Mouse (Mus musculus) layer of hippocampus, postnatal 25 days (tissue): Measurements from ENCODE around the gene Crym. TPM values are rescaled to one million over a fixed set of nuclear protein-coding genes. Genes with fewer than 3 reads are reported as not detected.
A peak's percentile ranks its signal among the peaks of the same experiment; 100 is the strongest.

ENCODE experiments used
- DNase-seq, 2 experiments: peaks; one replicate each; pipeline ENCODE4 v3.0.0; 2022; ENCODE audit warnings: mixed read lengths in 2 of 2, low spot score in 1 of 2; ENCODE audit errors: extremely low spot score in 1 of 2
- total RNA-seq, 2 experiments: library from RNA; stranded (reverse); gene quantifications; 2 replicates each; pipeline ENCODE4 v1.2.3; 2021

Gene Crym
- 100 to 1,000 TPM; 283 to 337 TPM for total RNA-seq

DNA sequence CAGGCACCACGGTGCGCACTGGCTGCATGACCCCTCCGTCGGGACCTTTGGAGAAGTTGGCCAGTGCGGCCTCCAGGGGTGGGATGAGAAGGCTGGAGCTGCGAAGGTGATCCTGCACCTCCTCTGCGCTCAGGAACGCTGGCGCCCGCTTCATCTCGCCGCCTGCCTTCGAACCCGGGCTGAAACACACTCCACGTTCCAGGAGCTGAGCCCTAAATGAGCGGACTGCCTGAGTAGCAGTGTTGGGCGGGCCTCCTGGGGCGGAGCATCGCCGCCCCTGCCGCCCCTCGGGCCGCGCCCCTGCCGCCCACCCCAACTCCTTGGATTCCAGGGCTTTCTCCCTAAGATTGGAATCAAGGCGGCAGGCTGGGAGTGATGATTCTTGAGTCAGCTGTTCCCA lies at the start of gene Crym:
TSS of gene Crym (minus strand) at position 341 of the 400 bp plus-strand sequence.
- DNase-seq: peak; percentile 46 to 48

GRCm38 (mm10) chr7:120241092-120241491 lies 39.2 kb upstream of the Crym start:
- peak in 1 of 2 experiments; percentile 6 for DNase-seq

GRCm38 (mm10) chr7:120228541-120228940 lies 26.6 kb upstream of the Crym start:
- DNase-seq: no peak

- no peak for DNase-seq
Measured at GRCm38 (mm10) chr7:120205989-120206388, 4.1 kb upstream of the Crym start.

- peak; percentile 85 to 95 for DNase-seq
Measured at GRCm38 (mm10) chr7:120203789-120204188, 1.9 kb upstream of the Crym start, which contains the start of gene Abca14. Abca14 (plus strand) TSS chr7:120203961.

GRCm38 (mm10) chr7:120201231-120201744 lies 623 bp downstream of the Crym start:
- no peak for DNase-seq

- no peak for DNase-seq
Measured at GRCm38 (mm10) chr7:120195207-120195606, 6.7 kb downstream of the Crym start.

GRCm38 (mm10) chr7:120192816-120193215 lies 9.1 kb downstream of the Crym start:
- no peak for DNase-seq

GRCm38 (mm10) chr7:120192207-120192606 lies 9.7 kb downstream of the Crym start:
- no peak for DNase-seq

- DNase-seq: no peak
Measured at GRCm38 (mm10) chr7:120190150-120190665, 11.7 kb downstream of the Crym start.

GRCm38 (mm10) chr7:120189369-120190149 lies 12.4 kb downstream of the Crym start:
- DNase-seq: no peak

DNA sequence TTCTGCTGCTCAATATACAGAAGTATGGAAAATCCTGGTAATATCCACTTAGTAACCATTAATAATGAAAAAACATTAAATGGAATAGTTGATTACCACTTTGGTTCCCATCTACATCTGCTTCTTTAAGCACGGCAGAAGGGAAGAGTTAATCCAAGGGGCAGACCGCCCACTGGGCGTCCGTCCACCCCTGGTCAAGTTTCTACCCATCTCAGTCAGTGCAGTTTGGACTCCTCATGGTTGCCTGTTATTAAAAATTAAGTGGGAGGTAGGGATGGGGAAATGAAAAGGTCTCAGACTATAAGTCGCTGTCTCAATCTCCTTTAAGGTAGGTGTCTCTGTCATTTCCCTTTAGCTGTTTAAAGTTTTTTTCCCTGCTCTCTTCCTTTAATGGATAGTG lies 13.0 kb downstream of the Crym start:
- DNase-seq: no peak

- DNase-seq: no peak
Measured at GRCm38 (mm10) chr7:120182891-120183290, 19.0 kb downstream of the Crym start.

- no peak for DNase-seq
Measured at GRCm38 (mm10) chr7:120181401-120182230, 20.3 kb downstream of the Crym start.

DNA sequence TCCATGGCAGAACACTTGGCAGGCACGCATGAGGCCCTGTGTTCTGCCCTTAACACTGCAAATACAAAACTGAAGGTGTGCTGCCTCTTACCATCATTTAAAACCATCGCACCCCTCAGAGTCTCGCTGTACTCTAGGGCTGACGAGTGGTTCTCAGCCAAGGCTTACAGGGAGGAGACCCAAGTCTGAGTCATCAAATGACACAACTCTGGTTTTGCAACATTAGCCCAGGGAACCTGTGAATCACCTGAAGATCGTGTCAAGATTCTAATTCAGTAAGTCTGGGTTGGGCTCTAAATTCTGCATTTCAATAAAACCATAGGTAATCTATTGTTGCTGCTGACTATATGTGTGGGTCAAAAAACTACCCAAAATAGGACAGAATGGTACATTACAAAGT lies 21.4 kb downstream of the Crym start:
- no peak for DNase-seq

GRCm38 (mm10) chr7:120178935-120179334 lies 23.0 kb downstream of the Crym start:
- DNase-seq: no peak

GRCm38 (mm10) chr7:120177611-120178010 lies 24.3 kb downstream of the Crym start:
- no peak for DNase-seq

- no peak for DNase-seq
Measured at GRCm38 (mm10) chr7:120174723-120175504, 27.0 kb downstream of the Crym start.

DNA sequence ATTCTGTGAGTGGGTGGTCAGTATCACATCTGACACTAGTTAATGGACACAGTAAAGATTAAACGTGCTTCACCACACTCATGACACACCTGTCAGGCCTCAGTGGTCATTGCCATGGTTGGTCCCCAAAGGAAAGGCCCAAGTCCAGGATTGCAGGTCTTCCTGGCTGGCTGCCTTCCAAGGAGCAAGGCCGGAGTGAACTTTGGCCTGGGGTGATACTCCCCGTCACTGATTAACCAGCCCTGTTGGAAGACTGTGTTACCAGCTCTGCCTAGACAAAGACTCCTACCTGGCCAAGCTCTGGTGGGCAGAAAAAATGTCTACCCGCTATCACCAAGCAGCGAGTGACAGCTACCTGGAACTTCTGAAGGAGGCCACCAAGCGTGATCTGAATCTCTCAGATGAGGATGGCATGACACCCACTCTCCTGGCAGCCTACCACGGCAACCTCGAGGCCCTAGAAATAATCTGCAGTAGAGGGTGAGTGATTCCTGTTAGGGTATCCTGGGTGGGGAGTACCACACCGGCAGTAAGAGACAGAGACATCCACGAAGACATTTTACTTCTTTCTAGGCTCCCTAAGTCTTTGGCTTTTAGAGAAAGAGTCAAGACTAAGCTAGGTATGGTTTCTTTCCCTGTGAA lies 28.2 kb downstream of the Crym start, which contains the start of gene Anks4b:
TSS of gene Anks4b (plus strand) at position 256 of the 642 bp plus-strand sequence.
- no peak for DNase-seq
